Mouse (Mus musculus) splenic B cell, adult 2 months (primary cell): ENCODE results near the gene Tbx5.

ENCODE experiments used
- DNase-seq: peaks from one replicate; pipeline ENCODE4 v3.0.0-alpha.2; 2011; ENCODE audit warnings: low read depth, low spot score
- H3K27me3 ChIP-seq: 2 replicates; pipeline ENCODE4 v1.6.1; 2012; ENCODE audit warnings: mild to moderate bottlenecking, low read length, moderate library complexity, mixed read lengths; ENCODE audit not compliant: control insufficient read depth, poor library complexity, insufficient read depth, severe bottlenecking
- H3K36me3 ChIP-seq: 2 replicates; pipeline ENCODE4 v1.6.1; 2012; ENCODE audit warnings: mild to moderate bottlenecking, low read length, moderate library complexity, mixed read lengths; ENCODE audit not compliant: control insufficient read depth, poor library complexity, insufficient read depth, severe bottlenecking

The Tbx5 gene

DNA sequence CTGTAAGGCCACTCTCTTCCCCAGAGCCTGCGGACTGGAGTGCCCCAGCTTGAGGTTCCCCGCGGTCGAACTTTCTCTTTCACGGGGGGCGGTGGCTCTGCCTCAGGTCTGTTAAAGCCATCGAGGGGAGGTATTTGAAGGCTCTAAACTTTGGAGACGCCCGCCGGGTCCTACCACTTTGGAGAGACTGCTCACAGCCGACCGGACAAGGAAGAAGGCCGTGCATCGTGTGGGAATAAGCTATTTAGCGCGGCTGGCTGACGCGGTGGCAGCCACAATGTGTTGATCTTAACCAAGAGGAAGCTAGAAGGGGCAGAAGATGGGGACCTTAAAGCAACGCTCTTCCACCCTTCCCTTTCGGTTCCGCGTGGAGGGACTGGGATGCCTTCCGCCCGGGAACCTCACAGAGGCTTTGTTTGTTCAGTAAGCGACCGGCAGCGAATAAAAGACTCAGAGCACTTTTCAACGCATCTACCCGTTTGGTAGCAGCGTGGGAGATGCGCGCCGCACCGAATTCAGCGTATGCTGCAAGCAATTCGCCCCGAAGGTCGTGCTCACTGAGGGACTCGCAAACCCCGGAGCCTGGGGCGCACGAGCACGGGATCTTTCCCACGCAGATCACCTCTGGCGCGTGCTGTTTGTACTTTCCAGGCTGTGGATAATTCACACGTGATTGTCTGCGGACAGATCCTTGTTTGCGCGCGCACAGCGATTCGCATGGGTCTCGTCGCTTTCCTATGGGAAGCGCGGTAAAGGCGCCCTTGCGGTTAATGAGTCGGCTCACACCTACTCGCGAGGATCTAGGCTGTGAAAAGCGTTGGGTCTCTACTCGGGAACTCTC lies 28.8 kb upstream of the Tbx5 start:
- Histone ChIP-seq H3K27me3 (peaks cover 2% of the 10 kb centered on the region; the same call in 1 of the 2 replicates), H3K36me3 (no peaks in the 10 kb centered on the region)
- no peak for DNase-seq

DNA sequence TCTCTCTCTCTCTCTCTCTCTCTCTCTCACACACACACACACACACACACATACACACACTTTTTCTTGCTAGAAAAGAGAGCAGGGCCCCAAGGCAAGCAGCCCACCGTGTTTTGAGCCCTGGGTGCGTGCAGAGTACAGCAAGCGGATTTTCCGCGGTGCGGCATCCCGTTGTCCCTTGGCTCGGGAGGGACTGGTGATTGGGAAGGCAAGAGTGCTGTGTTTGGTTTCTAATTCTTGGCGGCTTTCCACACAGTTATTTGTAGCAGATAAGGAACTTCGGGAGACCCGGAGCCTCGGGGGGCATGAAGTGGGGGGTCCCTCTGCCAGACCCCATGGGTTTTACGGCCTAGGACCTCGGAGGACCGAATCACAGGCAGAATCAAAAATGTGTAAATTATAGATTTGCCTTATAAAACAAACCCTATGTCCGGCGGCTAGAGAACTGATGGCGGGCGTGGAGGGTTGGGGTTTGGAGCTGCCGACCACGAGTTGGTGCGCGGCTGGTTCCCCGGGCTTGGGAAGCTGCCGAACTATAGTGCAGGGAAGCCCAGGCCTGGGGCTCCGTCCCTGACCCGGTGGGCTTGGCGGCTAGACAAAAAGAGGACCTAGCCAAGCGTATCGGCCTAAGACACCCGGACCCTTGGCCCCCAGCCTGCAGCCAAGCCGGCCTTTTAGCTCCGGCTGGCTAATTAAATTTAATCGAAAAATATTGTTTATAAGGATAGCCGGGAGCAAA lies 28.0 kb upstream of the Tbx5 start:
- no peaks in the 10 kb centered on the region for H3K36me3 ChIP-seq
- DNase-seq = no peak
- peaks cover 2% of the 10 kb centered on the region; the same call in 1 of the 2 replicates for H3K27me3 ChIP-seq

DNA sequence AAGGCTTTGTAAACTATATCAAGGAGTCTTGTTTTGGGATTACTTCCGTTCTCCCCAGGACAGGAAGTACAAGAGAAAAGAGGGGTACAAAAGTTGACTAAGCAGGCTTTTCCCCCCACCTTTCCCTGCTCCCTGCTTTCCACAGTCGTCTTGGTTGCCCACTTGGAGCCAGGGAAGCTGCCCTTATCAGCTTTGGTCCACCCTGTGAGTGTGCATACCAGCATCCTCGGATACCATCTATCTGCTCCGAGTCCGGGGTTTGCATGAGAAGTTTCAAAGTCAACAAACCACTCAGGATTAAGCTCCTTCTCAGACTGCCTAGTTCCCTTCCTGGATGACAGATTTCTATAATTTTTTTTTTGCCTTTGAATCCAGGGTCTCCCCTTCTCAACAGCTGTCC lies 26.8 kb upstream of the Tbx5 start:
- no peaks in the 10 kb centered on the region for H3K36me3 ChIP-seq
- H3K27me3 ChIP-seq = peaks cover under 1% of the 10 kb centered on the region; the same call in 1 of the 2 replicates
- no peak for DNase-seq

DNA sequence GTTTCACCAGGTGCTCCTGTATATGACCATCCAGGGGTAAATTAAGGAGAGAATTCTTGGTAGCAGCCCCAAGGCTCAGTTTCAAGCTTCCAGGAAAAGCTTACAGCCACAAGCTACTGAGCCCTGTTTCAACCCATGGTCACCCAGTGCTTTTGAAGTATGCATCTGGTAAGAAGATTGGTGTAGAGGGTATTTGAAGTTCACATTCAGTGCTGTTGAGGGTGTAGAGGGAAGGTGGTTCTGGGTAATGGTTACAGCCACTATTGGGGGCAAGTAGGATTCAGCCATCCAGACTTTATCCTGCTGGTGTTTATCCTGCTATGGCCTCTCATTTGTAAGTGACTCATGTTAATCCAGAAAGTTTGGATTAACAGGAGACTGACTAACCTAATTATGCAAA lies 26.0 kb upstream of the Tbx5 start:
- no peaks in the 10 kb centered on the region for H3K36me3 ChIP-seq
- DNase-seq = no peak
- H3K27me3 ChIP-seq = no peaks in the 10 kb centered on the region; the same call in 1 of the 2 replicates

DNA sequence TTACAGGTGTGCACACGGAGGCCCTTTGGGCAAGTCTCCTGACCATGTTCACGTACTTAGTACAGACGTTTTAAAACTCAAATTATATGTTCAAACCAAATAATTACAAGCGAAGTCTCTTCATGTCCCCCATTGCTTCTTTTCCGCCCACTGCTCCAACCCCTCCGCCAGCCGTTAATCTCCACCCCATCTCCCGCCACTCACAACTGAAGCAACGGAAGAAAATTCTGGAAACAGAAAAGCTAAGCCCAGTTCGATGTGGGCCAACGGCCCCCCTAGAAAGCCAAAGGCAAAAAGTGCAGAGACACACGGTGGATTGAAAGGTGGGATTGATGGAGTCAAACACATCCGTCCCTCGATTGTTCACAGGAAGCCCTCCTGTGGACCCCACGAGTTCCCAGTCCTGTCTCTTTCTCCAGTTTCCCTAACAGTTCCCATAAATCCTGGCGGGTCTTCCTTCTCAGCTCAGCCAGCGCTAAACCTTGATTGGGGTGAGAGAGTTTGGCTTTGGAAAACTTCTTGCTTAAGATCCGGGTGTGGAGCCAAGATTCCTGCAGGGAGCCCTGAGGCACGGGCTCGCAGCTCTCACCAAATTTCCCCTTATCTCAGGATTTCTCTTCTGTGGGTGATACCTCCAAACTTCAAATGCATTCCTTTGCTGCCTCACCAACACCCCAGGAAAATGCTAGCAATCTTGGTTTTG lies 24.8 kb upstream of the Tbx5 start:
- no peaks in the 10 kb centered on the region for H3K36me3 ChIP-seq
- H3K27me3 ChIP-seq = no peaks in the 10 kb centered on the region; the same call in 1 of the 2 replicates
- no peak for DNase-seq

DNA sequence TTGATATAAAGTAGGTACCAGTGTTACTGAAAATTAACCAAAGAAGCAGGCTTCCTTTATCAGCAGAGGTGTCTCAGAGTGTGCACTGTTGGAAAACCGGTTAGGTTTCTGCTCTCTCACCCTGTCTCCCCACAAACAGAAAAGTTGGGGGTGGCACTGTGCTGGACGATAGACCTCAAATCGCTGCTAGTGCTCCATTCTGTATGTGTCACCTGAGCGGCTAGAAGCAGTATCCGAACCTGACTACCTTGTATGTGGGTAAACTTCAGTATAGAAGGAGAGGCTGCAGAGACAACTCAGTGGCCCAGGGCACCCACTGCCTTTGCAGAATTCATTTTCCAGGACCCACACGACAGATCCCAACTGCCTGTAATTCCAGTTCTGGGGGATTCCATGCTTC lies 23.8 kb upstream of the Tbx5 start:
- H3K27me3 ChIP-seq = no peaks in the 10 kb centered on the region; the same call in 1 of the 2 replicates
- no peak for DNase-seq
- H3K36me3 ChIP-seq = no peaks in the 10 kb centered on the region

DNA sequence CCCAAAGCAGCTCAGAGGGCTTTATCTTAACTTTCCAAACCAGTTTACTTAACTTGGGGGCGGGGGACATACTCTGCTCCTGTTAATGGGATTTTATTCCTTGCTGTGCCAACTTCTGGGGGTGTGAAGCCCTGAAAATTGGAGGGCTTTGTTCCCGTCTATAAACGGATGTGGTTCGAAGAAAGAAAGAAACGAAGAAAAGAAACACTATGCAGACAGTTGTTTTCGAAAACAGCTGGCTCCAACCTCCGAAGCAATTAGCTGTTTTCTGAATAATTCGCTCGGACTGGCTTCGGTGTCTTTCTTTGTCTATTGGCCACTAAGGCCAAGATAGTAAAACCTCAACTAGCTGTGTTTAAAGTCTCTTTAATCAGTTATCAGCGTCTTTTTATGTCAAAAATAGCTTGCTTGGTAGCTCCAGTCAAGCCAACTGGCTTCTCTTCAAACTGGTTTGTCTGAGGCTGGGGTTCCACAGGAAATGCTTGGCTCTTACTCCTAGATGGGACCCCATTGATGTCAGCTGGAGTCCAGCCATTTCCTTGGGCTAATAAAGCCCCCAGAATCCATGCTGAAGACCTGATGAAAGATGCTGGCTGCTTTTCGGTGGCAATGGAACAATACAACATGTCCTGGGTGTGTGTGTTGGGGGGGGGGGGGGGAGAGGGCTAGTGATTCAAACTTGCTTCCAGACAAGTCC lies 21.3 kb upstream of the Tbx5 start:
- Histone ChIP-seq H3K27me3 (no peaks in the 10 kb centered on the region; the same call in 1 of the 2 replicates), H3K36me3 (no peaks in the 10 kb centered on the region)
- no peak for DNase-seq

DNA sequence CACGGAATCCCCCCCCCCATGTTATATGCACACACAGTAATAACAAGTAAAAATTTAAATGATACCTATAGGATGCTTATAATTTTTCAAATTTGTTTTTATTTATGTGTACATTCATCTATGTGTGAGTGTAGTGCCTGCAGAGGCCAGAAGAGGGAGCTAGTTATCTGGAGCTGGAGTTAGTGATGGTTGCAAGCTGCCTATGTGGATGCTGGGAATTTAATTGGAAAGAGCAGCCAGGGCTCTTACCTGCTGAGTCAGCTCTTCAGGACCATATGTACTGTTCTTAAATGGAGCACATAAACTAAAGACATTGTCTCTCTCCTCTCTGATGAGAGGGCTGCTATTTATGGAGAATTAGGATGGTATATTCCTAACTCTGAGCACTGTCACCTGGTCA lies 17.2 kb upstream of the Tbx5 start:
- no peak for DNase-seq
- Histone ChIP-seq H3K36me3 (no peaks in the 10 kb centered on the region), H3K27me3 (no peaks in the 10 kb centered on the region)

DNA sequence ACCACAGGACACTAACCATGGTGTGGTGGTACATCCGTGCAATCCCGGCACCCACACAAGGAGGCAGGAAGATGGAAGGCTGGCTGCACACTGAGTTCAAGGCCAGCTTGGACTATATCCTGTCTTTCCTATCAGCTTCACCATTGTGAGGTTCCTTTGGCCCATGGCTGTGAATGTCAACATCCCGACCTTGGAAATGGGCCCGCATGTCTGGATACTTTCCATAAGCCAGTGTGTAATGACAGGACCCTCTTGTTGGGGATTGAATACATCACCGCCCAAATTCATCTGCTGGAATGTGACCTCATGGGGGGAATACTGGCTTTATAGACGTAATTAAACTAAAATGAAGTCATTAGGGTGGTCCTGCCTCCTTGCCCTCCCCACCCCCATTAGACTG lies 12.0 kb upstream of the Tbx5 start:
- no peaks in the 10 kb centered on the region for H3K27me3 ChIP-seq
- DNase-seq = no peak
- no peaks in the 10 kb centered on the region for H3K36me3 ChIP-seq

DNA sequence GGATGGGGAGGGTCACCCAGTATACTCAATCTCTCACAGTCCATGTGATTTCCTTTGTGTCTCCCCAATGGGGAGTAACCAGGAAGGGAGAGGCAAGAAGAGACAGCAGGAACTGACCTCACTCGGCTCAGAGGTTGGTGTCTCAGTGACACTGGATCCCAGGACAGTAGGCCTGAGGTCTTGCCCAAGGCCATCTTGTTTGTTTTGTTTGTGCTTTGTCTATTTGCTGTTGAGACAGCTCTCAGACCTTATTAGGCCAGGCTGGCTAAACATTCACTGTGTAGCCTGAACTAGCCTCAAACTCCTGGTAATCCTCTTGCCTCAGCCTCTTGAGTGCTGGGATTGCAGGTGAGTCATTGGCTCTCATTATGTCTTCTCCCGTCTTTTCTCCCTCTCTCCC lies 11.0 kb upstream of the Tbx5 start:
- no peak for DNase-seq
- Histone ChIP-seq H3K27me3 (no peaks in the 10 kb centered on the region), H3K36me3 (no peaks in the 10 kb centered on the region)

DNA sequence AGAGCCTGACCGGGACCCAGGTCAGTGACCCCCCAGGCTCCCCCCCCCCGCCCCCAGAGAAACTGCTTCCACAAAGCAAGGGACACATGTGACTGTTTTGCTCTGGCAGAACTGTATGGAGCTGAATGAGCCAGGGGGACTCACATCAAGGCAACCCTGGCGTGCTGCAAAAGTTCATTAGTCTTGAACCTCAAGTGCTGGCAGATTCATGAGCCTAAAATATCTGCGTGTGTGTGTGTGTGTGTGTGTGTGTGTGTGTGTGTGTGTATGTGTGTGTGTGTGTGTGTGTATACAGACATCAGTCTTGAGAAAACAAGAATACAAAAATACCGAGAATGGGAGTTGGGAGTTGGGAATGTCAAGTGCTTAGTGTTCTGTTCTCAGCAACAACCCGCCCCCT lies 5.1 kb upstream of the Tbx5 start:
- DNase-seq = no peak
- peaks cover 2% of the 10 kb centered on the region; the same call in 1 of the 2 replicates for H3K27me3 ChIP-seq
- no peaks in the 10 kb centered on the region for H3K36me3 ChIP-seq

DNA sequence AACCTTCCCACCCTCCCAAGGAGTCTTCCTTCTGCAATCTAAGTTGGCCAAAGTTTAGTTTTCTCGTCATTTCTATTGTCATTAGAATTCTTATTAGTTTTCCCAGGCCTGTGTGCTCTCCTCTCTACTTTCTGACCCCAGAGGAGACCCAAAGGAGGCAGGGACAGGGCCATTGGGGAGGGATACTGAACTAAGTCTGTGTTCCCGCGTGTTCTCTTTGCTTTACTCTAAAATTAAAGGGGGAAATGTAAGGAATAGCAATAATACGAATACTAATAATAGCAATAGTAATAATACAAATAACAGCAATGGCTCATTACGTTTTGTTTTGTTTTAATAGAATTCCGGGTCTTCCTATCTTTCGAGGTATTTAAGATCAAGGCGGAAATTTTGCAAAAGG lies 1.9 kb upstream of the Tbx5 start:
- no peak for DNase-seq
- peaks cover 2% of the 10 kb centered on the region; the same call in 1 of the 2 replicates for H3K27me3 ChIP-seq
- no peaks in the 10 kb centered on the region for H3K36me3 ChIP-seq

DNA sequence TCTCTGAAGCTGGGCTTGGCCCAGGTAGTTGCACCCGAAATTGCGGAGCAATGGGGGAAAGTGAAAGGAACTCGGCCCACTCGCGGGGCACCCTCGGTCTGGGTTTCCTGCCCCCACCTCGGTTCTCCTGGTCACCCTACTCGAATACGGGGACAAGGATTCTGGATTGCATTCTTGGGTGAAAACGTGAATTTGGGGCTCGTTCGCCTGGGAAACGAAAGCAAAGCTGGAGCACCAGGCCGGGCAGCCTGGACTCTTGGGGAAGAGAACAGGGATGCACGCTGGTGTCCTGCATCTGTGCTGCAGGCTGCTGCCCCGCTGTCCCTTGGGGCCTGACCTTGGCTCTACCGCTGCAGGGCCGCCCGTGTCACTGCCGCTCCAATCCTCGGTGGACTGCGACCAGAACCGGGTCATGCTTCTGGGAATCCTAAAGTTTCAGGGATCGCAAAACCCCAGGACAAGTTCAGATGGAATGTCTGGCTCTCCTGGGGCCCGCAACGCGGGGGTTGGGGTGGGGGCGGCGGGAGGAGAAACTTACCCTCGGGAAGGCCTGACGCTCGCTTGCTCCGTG lies 1.2 kb upstream of the Tbx5 start:
- H3K36me3 ChIP-seq = no peaks in the 10 kb centered on the region
- no peak for DNase-seq
- H3K27me3 ChIP-seq = peaks cover 2% of the 10 kb centered on the region; the same call in 1 of the 2 replicates
